Mouse (Mus musculus) thymus, adult 2 months (tissue): ENCODE results near the gene Gse1. TPM values are rescaled to one million over a fixed set of nuclear protein-coding genes. Genes with fewer than 3 reads are reported as not detected.

ENCODE experiments used
- DNase-seq: peaks from one replicate; pipeline ENCODE4 v3.0.0; 2021
- H3K27ac ChIP-seq: fragments of 200-500 bp; 2 replicates; pipeline ENCODE4 v1.5.1; 2012; ENCODE audit warnings: low read length, control low read depth; ENCODE audit not compliant: control insufficient read depth, insufficient read depth
- H3K27me3 ChIP-seq: fragments of 200-500 bp; 2 replicates; pipeline ENCODE4 v1.6.1; 2012; ENCODE audit warnings: mild to moderate bottlenecking, low read length, moderate library complexity, mixed read lengths; ENCODE audit not compliant: control insufficient read depth, insufficient read depth
- H3K36me3 ChIP-seq: fragments of 200-500 bp; 2 replicates; pipeline ENCODE4 v1.6.1; 2012; ENCODE audit warnings: mild to moderate bottlenecking, low read length, moderate library complexity; ENCODE audit not compliant: control insufficient read depth, insufficient read depth
- H3K4me1 ChIP-seq: fragments of 200-500 bp; replicated peaks from 2 replicates; pipeline ENCODE4 v1.6.1; 2012; ENCODE audit warnings: low read length; ENCODE audit not compliant: control insufficient read depth, insufficient read depth
- H3K4me3 ChIP-seq: fragments of 200-500 bp; 2 replicates; pipeline ENCODE4 v1.5.1; 2012; ENCODE audit warnings: mild to moderate bottlenecking, low read length, control low read depth, moderate library complexity; ENCODE audit not compliant: control insufficient read depth, insufficient read depth
- CTCF ChIP-seq: fragments of 200-500 bp; IDR thresholded peaks from 2 replicates; pipeline ENCODE4 v1.5.1; 2012; ENCODE audit warnings: mild to moderate bottlenecking, control low read depth, low read length, moderate library complexity, borderline replicate concordance; ENCODE audit not compliant: control insufficient read depth, poor library complexity, insufficient read depth; ENCODE audit errors: extremely low read depth
- POLR2A ChIP-seq: fragments of 200-500 bp; IDR thresholded peaks from 2 replicates; pipeline ENCODE4 v1.6.1; 2012; ENCODE audit warnings: mild to moderate bottlenecking, low read length, control low read depth, moderate library complexity; ENCODE audit not compliant: control insufficient read depth, poor library complexity, insufficient read depth; ENCODE audit errors: extremely low read depth
- WGBS: fragments of 180-500 bp; shearing (Covaris S2); methylation state at CpG from one replicate; pipeline ENCODE4 v1.1.7; 2018; 5-methylcytosine and 5-hydroxymethylcytosine counted together
- polyA plus RNA-seq: library from polyadenylated mRNA; depleted of rRNA; stranded (reverse); fragments of >200 nt; gene quantifications from 2 replicates; pipeline ENCODE4 v1.2.3, GENCODE M21; 2012

The Gse1 gene
- polyA plus RNA-seq, 1 experiment: 202 TPM

DNA sequence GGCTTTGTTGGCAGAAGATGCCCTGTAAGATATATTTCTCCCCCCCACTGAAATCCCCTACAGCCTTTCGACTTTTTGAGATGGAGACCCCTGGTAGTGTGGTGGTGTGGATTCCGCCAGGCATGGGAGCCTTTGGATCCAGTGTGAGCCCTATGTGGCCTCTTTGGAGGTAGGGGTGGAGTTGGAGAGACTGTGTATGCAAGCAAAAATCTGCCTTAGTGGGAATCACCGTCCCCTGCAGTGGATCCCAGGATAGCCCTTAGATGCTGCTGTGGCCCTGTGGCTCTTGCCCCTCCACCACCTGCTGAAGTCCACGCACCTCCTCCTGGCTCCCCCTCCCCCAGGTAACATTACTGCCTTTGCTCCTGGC lies 196.6 kb downstream of the Gse1 start:
- DNase-seq: no peak
- no peak overlapping the region for H3K4me3 ChIP-seq
- no peaks in the 10 kb centered on the region for H3K36me3 ChIP-seq
- no peaks in the 10 kb centered on the region for H3K27me3 ChIP-seq
- WGBS: 95% methylated on average over 4 of the region's 4 CpGs
- no peak for TF ChIP-seq CTCF
- no peak for TF ChIP-seq POLR2A
- H3K27ac ChIP-seq: no peak overlapping the region
- H3K4me1 ChIP-seq: peaks cover 28% of the 10 kb centered on the region

DNA sequence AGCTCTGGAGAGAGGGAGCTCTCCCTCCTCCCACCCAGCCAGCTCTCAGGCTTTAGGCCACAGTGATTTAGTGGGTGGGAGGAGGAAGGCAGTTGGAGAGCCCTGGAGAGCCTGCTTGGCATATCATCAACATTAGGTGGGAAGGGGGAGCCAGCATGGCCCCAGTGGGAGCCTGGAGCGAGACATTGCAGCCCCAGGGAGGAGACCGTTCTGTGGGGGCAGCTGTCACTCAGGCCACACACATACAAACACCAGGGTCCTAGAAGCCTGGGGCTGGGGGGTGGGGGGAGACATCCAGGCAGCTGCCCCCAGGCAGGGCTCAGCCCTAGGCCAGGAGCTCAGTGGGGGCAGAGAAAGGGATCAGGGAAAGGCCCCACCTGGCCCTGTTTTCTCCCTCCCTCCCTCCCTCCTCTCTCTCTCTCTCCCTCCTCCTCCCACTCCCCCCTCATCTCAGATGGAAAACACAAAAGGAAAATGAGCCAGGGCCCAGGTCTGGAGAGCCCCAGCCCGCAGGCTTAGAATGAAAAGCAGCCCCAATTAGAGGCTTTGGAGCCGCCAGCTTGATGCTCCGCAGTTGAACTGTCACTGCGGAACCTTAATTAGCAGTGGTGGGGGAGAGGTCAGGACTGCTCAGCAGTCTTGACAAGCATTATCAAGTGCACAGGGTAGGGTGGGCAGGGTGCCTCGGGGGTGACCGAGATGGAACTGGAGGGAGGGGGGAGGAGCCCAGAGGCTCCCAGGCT lies 197.1 kb downstream of the Gse1 start:
- WGBS: 90% methylated on average over 8 of the region's 8 CpGs
- H3K27me3 ChIP-seq: no peaks in the 10 kb centered on the region
- H3K4me3 ChIP-seq: no peak overlapping the region
- TF ChIP-seq POLR2A (no peak), CTCF (no peak)
- H3K4me1 ChIP-seq: peaks cover 28% of the 10 kb centered on the region
- no peak overlapping the region for H3K27ac ChIP-seq
- no peak for DNase-seq
- H3K36me3 ChIP-seq: no peaks in the 10 kb centered on the region

DNA sequence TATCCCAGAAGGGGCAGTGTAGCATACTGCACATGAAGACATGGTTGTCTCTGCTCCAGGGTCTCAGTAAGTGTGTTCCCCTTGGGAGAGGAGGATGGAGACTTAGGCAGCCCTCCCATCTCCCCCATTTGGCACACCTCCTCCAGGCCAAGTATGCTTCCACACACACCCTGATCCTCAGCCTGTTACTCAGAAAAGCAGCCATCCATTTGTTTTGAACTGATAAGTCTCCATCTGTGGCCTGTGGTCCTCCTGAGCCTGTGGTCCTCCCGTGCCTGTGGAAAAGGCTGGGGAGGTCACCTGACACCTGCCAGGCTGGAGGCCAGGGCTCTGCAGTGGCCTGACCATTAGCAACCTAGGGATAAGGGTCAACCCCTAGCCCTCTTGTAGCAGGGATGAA lies 197.8 kb downstream of the Gse1 start:
- no peak overlapping the region for H3K27ac ChIP-seq
- H3K4me1 ChIP-seq: peaks cover 28% of the 10 kb centered on the region
- WGBS: 83% methylated on average over 1 of the region's 1 CpGs
- no peak for DNase-seq
- no peaks in the 10 kb centered on the region for H3K27me3 ChIP-seq
- no peak overlapping the region for H3K4me3 ChIP-seq
- no peaks in the 10 kb centered on the region for H3K36me3 ChIP-seq
- no peak for TF ChIP-seq POLR2A
- TF ChIP-seq CTCF: no peak

- 60% methylated on average over 20 of the region's 20 CpGs for WGBS
- no peaks in the 10 kb centered on the region for H3K36me3 ChIP-seq
Measured at GRCm38 (mm10) chr8:120426622-120427385, 198.5 kb downstream of the Gse1 start.

DNA sequence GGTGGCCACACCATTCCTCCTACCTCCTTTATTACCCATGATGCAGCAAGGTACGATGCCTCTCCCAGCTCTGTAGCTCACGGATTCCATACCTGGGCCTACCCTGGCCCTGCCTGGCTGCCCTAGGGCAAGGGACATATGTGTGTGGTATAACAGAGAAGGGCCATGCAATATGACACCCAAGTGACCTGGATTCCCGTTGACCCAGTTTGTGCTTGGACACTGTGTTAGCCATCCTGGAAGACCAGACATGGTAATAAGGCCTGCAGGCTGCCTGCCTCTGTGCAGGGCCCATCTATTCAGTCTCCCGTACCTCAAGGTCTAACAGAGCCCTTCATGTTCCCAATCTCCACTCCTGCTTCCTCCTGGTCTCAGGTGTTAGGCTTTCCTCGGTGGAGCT lies 200.2 kb downstream of the Gse1 start:
- Histone ChIP-seq H3K27me3 (no peaks in the 10 kb centered on the region), H3K4me3 (no peak overlapping the region), H3K27ac (no peak overlapping the region), H3K4me1 (peaks cover 24% of the 10 kb centered on the region), H3K36me3 (no peaks in the 10 kb centered on the region)
- 98% methylated on average over 5 of the region's 5 CpGs for WGBS
- no peak for TF ChIP-seq POLR2A
- no peak for TF ChIP-seq CTCF
- no peak for DNase-seq

More at GRCm38 (mm10) chr8:120426622-120427385, 198.5 kb downstream of the Gse1 start:
- no peak overlapping the region for H3K4me3 ChIP-seq
- H3K27me3 ChIP-seq: no peaks in the 10 kb centered on the region
- H3K4me1 ChIP-seq: peaks cover 28% of the 10 kb centered on the region
- H3K27ac ChIP-seq: no peak overlapping the region
- DNase-seq: no peak
- no peak for TF ChIP-seq CTCF
- TF ChIP-seq POLR2A: no peak

GRCm38 (mm10) chr8:120429116-120429515 lies 200.9 kb downstream of the Gse1 start:
- no peak for DNase-seq

More at GRCm38 (mm10) chr8:120429116-120429515, 200.9 kb downstream of the Gse1 start:
- WGBS: 93% methylated on average over 1 of the region's 1 CpGs
- Histone ChIP-seq H3K4me3 (no peak overlapping the region), H3K36me3 (no peaks in the 10 kb centered on the region), H3K27me3 (no peaks in the 10 kb centered on the region), H3K4me1 (peaks cover 21% of the 10 kb centered on the region), H3K27ac (no peak overlapping the region)
- TF ChIP-seq CTCF (no peak), POLR2A (no peak)
